Mouse (Mus musculus) intestine, postnatal 0 days (tissue): ENCODE data around the gene Bpifc. TPM values are rescaled to one million over a fixed set of nuclear protein-coding genes. Genes with fewer than 3 reads are reported as not detected.
A peak's percentile ranks its signal among the peaks of the same experiment; 100 is the strongest.

Experiments
- ATAC-seq: fragments of 200-750 bp; cut with Nextera tagmentation; 2 replicates; pipeline ENCODE4 v1.8.0; 2017; ENCODE audit warnings: mild to moderate bottlenecking, moderate TSS enrichment, moderate library complexity
- H3K27ac ChIP-seq: fragments of 300-500 bp; sonication (generic); 2 replicates; pipeline ENCODE4 v1.5.1; 2014; ENCODE audit warnings: mild to moderate bottlenecking, low read depth, low read length, moderate library complexity
- H3K27me3 ChIP-seq: fragments of 300-500 bp; sonication (generic); replicated peaks from 2 replicates; pipeline ENCODE4 v1.6.1; 2014; ENCODE audit warnings: low read length, mixed read lengths; ENCODE audit not compliant: control insufficient read depth, insufficient read depth
- H3K36me3 ChIP-seq: fragments of 300-500 bp; sonication (generic); 2 replicates; pipeline ENCODE4 v1.6.1; 2014; ENCODE audit warnings: mild to moderate bottlenecking, moderate library complexity; ENCODE audit not compliant: control insufficient read depth, insufficient read depth
- H3K4me1 ChIP-seq: fragments of 300-500 bp; sonication (generic); replicated peaks from 2 replicates; pipeline ENCODE4 v1.6.1; 2014; ENCODE audit warnings: antibody characterized with exemption, low read length, mixed read lengths; ENCODE audit not compliant: control insufficient read depth, insufficient read depth
- H3K4me2 ChIP-seq: fragments of 300-500 bp; sonication (generic); replicated peaks from 2 replicates; pipeline ENCODE4 v1.6.1; 2014; ENCODE audit warnings: low read depth, mild to moderate bottlenecking, moderate library complexity
- H3K4me3 ChIP-seq: fragments of 300-500 bp; sonication (generic); 2 replicates; pipeline ENCODE4 v1.5.1; 2014; ENCODE audit warnings: low read depth, low read length
- H3K9ac ChIP-seq: fragments of 300-500 bp; sonication (generic); 2 replicates; pipeline ENCODE4 v1.6.1; 2014; ENCODE audit warnings: mild to moderate bottlenecking, low read depth, low read length
- H3K9me3 ChIP-seq: fragments of 300-500 bp; sonication (generic); 2 replicates; pipeline ENCODE4 v1.6.1; 2016; ENCODE audit warnings: mixed run types; ENCODE audit not compliant: control insufficient read depth
- CTCF ChIP-seq: sonication (generic); IDR thresholded peaks from 2 replicates; pipeline ENCODE4 v1.5.1; 2016; ENCODE audit warnings: low read depth, mild to moderate bottlenecking, control low read depth, antibody characterized with exemption, moderate library complexity
- WGBS: fragments of 180-500 bp; shearing (Covaris S2); extraction: QIAGEN DNeasy Blood & Tissue Kit; methylation state at CpG from one replicate; pipeline ENCODE4 v1.1.7; 2014; 5-methylcytosine and 5-hydroxymethylcytosine counted together
- polyA plus RNA-seq: library from polyadenylated mRNA; unstranded; fragments of >200 nt; fragmentation: Nextera tagmentation; extraction: Ambion mirVana; gene quantifications from 2 replicates; pipeline ENCODE4 v1.2.1, GENCODE M21; 2015

Bpifc gene
- polyA plus RNA-seq, 1 experiment from 2014 or later = not detected

DNA sequence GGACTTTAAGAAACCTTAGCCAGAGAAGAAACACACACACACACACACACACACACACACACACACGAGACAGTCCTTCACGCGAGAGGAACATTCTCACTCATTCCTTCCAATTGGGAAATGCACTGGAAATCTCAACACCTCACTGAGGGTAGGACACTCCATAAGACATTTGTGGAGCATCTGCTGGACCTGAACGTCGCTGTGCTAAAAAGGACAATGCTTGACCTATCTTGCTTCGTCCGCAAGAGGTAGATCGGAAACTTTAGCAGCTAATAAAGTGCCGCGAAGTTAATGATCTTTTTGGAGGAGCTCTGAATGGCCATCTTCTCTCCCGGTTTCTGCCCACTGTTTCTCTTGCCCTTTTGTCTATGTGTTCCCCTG lies 82.5 kb downstream of the Bpifc start:
- TF ChIP-seq CTCF = no peak
- H3K27ac ChIP-seq = no peak overlapping the region
- no peaks in the 10 kb centered on the region for H3K9me3 ChIP-seq
- H3K36me3 ChIP-seq = no peaks in the 10 kb centered on the region
- no peak overlapping the region for H3K9ac ChIP-seq
- 0 out of 2 replicates have a peak, but pooled peaks cover 3% of the 10 kb centered on the region for H3K4me1 ChIP-seq
- WGBS = 50% methylated on average over 11 of the region's 11 CpGs
- H3K4me3 ChIP-seq = no peak overlapping the region
- no peak for ATAC-seq
- H3K4me2 ChIP-seq = peak overlapping the region; percentile 95
- peaks cover 12% of the 10 kb centered on the region for H3K27me3 ChIP-seq

DNA sequence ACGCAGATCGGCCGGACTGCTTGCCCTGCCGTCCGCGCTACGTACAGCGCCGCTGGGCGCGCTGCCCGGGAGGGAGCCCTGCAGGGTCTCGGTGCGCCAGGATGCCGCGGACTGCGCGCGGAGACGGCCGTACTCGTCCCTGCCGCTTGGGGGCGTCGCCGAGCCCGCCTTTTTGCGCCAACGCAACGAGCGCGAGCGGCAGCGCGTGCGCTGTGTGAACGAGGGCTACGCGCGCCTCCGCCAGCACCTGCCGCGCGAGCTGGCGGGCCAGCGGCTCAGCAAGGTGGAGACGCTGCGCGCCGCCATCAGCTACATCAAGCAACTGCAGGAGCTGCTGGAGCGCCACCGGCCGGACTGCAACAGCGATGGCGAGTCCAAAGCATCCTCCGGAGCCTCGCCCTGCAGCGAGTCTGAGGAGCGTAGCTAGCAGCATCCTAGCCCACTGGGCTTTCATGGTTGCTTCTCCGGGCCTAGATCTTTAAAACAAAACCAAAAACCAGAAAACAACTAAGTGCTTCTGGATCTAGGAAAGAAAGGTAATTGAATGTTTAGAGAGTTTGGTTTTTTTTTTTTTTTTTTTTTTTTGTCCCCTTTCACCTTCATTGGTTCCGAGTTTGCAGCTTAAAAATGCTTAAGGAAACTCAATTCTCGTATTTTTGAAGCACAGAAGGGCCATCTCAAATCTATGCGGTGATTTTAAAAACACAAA lies 83.0 kb downstream of the Bpifc start:
- Histone ChIP-seq H3K4me2 (peak overlapping the region; percentile 95), H3K27me3 (peaks cover 12% of the 10 kb centered on the region), H3K36me3 (no peaks in the 10 kb centered on the region), H3K27ac (no peak overlapping the region), H3K4me1 (0 out of 2 replicates have a peak, but pooled peaks cover 3% of the 10 kb centered on the region), H3K9me3 (no peaks in the 10 kb centered on the region), H3K9ac (0 out of 2 replicates have a peak overlapping the region, but pooled peaks have one; percentile 31), H3K4me3 (peak overlapping the region; percentile 56)
- ATAC-seq = peak; percentile 89
- WGBS = 1% methylated on average over 63 of the region's 63 CpGs
- TF ChIP-seq CTCF = peak; percentile 76

DNA sequence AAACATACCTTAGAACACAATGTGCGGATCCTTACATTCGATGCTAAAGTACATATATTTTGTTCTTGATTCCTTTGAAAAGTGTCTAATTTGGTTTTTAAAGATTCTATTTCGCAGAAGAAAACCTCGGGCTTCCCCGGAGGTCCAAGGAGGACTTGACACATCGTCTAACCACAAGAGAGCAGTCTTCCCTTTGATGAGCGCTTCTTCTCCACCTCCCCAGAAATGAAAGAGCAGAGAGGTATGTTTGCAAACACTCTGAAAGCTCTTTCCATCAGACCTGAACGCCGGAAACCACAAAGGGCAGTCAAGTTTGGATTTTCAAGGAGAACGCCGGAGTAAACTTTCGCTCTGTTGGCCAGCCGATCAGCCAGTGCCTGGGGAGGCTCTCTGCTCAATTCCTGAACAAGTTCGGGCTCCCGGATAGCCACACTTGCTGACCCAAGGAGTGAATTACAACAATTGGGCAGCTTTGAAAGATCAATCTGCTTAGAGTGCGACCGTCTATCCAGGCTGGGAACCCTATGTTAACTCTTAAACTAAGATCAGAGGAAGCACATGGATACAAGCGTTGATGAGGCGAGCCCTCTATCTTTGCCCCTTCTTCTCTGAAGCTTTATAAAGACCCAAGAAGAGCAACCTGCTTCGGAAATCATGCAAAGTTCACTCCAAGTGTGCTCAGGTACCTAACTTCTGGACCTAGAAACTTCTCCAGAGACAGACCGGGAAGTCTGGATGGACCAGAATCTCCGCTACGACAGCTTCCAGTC lies 83.8 kb downstream of the Bpifc start, which contains the start of gene Ascl4:
Gene Ascl4, plus strand, starts transcription at position 6 of the 770 bp plus-strand sequence.
- Histone ChIP-seq H3K4me2 (peak within 1 kb of the TSS; percentile 95), H3K27ac (no peak within 1 kb of the TSS), H3K9me3 (no peaks in the 10 kb centered on the region), H3K4me1 (0 out of 2 replicates have a peak, but pooled peaks cover 3% of the 10 kb centered on the region), H3K9ac (no peak within 1 kb of the TSS), H3K36me3 (no peaks in the 10 kb centered on the region), H3K4me3 (peak within 1 kb of the TSS; percentile 56), H3K27me3 (peaks cover 12% of the 10 kb centered on the region)
- 1% methylated on average over 23 of the region's 23 CpGs for WGBS
- ATAC-seq = no peak
- peak; percentile 26; the same call in 1 of the 2 replicates for TF ChIP-seq CTCF

DNA sequence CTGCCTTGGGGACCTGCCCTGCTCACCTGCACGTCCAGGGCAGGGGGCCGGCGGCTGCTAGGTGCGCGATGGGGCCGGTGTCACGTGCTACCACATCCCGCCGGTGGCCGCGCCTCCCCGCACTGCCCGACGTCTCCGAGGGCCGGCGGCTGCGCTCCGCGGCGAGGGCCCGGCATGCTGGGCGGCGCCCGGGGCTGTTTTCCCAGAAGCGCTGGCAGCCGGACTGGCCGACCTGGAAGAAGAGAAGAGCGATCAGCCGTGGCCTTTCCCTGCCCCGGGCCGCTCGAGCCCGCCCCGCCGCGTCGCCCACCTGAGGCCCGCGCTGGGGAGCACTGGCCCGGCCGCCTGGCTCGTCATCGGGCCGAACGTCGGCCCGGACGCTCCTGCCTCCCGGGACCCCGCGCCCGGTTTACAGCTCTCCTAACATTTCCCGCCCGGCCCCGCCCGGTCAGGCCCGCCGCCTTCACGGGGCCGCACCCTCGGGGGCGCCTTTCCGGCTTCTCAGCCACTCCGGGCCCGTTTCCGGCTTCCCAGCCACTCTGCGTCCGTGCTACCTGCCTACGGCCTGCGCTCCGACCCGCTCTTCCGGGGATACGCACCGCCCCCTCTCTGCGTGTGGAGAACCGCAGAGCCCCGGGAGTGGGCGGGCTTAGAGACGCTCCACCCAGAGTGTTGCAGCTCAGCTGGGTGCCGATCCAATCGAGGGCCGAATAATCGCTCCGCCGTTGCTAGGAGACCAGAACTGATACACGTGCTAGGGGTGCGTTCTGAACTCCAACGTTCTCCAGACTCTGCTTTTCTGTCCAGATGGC lies 95.0 kb downstream of the Bpifc start, which contains the start of gene Prdm4:
Gene Prdm4, minus strand, starts transcription at position 645 of the 812 bp plus-strand sequence.
- TF ChIP-seq CTCF = peak; percentile 68
- 0% methylated on average over 79 of the region's 90 CpGs for WGBS
- Histone ChIP-seq H3K4me3 (peak within 1 kb of the TSS; percentile 79), H3K27ac (peak within 1 kb of the TSS; percentile 93), H3K4me2 (peak within 1 kb of the TSS; percentile 81), H3K36me3 (peaks cover 24% of the 10 kb centered on the region), H3K9me3 (no peaks in the 10 kb centered on the region), H3K4me1 (no peaks in the 10 kb centered on the region), H3K27me3 (0 out of 2 replicates have a peak, but pooled peaks cover 4% of the 10 kb centered on the region), H3K9ac (peak within 1 kb of the TSS; percentile 82)
- ATAC-seq = peak; percentile 99

Other genes with a start within 250 kb of the Bpifc start
- gene Pwp1, start 182.4 kb downstream of the Bpifc start, polyA plus RNA-seq = 19.8 and 20.1 TPM in 2 replicates
- gene Prdm4, start 94.8 kb downstream of the Bpifc start, polyA plus RNA-seq = 7.3 and 8.8 TPM in 2 replicates
- 0.20 TPM in 1 of 2 replicates, not detected in the other for gene Ascl4, start 84.2 kb downstream of the Bpifc start, polyA plus RNA-seq
- gene Rtcb, start 54.1 kb downstream of the Bpifc start, polyA plus RNA-seq = 72.4 and 75.1 TPM in 2 replicates
- 28.6 and 33.5 TPM in 2 replicates for gene Fbxo7, start 10.1 kb upstream of the Bpifc start, polyA plus RNA-seq